Mouse (Mus musculus) liver, adult 2 months (tissue): ENCODE measurements around the gene Clpsl2. TPM values are rescaled to one million over a fixed set of nuclear protein-coding genes. Genes with fewer than 3 reads are reported as not detected.
A peak's percentile ranks its signal among the peaks of the same experiment; 100 is the strongest.

Source experiments
- DNase-seq: peaks from one replicate; pipeline ENCODE4 v3.0.0-alpha.2; 2011; ENCODE audit warnings: low read depth, low spot score; ENCODE audit errors: extremely low read depth
- H3K27ac ChIP-seq: fragments of 200-500 bp; replicated peaks from 2 replicates; pipeline ENCODE4 v1.5.1; 2012; ENCODE audit warnings: low read depth, mild to moderate bottlenecking, control low read depth, inconsistent platforms, low read length; ENCODE audit not compliant: insufficient read depth
- H3K27me3 ChIP-seq: fragments of 200-500 bp; 2 replicates; pipeline ENCODE4 v1.6.1; 2012; ENCODE audit warnings: mild to moderate bottlenecking, moderate library complexity, low read length, inconsistent platforms; ENCODE audit not compliant: control insufficient read depth, insufficient read depth
- H3K36me3 ChIP-seq: fragments of 200-500 bp; 2 replicates; pipeline ENCODE4 v1.6.1; 2012; ENCODE audit warnings: low read length, inconsistent platforms; ENCODE audit not compliant: control insufficient read depth, insufficient read depth
- H3K4me1 ChIP-seq: fragments of 200-500 bp; 2 replicates; pipeline ENCODE4 v1.6.1; 2011; ENCODE audit warnings: low read length; ENCODE audit not compliant: control insufficient read depth, insufficient read depth
- H3K4me3 ChIP-seq: fragments of 200-500 bp; 2 replicates; pipeline ENCODE4 v1.5.1; 2011; ENCODE audit warnings: low read depth, mild to moderate bottlenecking, control low read depth, low read length, moderate library complexity; ENCODE audit not compliant: insufficient read depth
- H3K79me2 ChIP-seq: fragments of 200-500 bp; 2 replicates; pipeline ENCODE4 v1.6.1; 2012; ENCODE audit warnings: inconsistent platforms, mild to moderate bottlenecking, low read length, moderate library complexity; ENCODE audit not compliant: control insufficient read depth, insufficient read depth
- H3K9ac ChIP-seq: fragments of 200-500 bp; 2 replicates; pipeline ENCODE4 v1.6.1; 2012; ENCODE audit warnings: low read depth, mild to moderate bottlenecking, control low read depth, inconsistent platforms, low read length
- CTCF ChIP-seq: fragments of 200-500 bp; IDR thresholded peaks from 2 replicates; pipeline ENCODE4 v1.5.1; 2011; ENCODE audit warnings: low read depth, low read length, control low read depth
- POLR2A ChIP-seq: fragments of 200-500 bp; IDR thresholded peaks from 2 replicates; pipeline ENCODE4 v1.6.1; 2011; ENCODE audit warnings: low read length, control low read depth; ENCODE audit not compliant: insufficient read depth; ENCODE audit errors: extremely low read depth
- WGBS: fragments of 180-500 bp; shearing (Covaris S2); methylation state at CpG from one replicate; pipeline ENCODE4 v1.1.7; 2018; 5-methylcytosine and 5-hydroxymethylcytosine counted together
- polyA plus RNA-seq: library from polyadenylated mRNA; depleted of rRNA; stranded (reverse); fragments of >200 nt; gene quantifications from 2 replicates; pipeline ENCODE4 v1.2.3, GENCODE M21; 2012
- total RNA-seq: library from RNA; depleted of rRNA; stranded (reverse); fragments of >200 nt; gene quantifications from 2 replicates; pipeline ENCODE4 v1.2.3, GENCODE M21; 2014

The Clpsl2 gene
- total and polyA plus RNA-seq, 2 experiments = not detected

DNA sequence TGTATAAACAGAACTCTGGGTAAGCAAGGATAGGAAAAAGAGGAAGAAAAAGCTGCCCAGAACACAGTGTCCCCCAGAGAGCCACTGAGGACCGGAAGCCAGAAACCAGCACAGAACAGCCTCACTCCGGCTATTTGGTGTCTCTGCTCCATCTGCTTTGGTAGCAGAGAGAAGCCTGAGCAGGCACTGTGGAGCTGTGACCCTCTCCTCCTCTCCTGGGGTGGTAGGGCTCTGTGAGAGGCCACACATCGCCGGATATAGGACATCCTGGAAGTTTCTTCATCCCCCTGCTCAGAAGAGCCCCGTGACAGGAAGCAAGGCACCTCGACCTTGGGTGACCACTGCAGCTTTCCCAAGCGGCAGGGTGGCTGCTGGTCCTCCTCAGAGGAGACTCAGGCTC, 35.4 kb upstream of the Clpsl2 start:
- Histone ChIP-seq H3K27me3 (no peaks in the 10 kb centered on the region), H3K27ac (peak overlapping the region; percentile 69), H3K36me3 (no peaks in the 10 kb centered on the region), H3K9ac (peak overlapping the region; percentile 16; the same call in 1 of the 2 replicates), H3K4me3 (no peak overlapping the region), H3K4me1 (peaks cover 22% of the 10 kb centered on the region), H3K79me2 (no peaks in the 10 kb centered on the region)
- WGBS = 66% methylated on average over 7 of the region's 7 CpGs
- no peak for TF ChIP-seq POLR2A
- no peak for TF ChIP-seq CTCF
- DNase-seq = no peak

DNA sequence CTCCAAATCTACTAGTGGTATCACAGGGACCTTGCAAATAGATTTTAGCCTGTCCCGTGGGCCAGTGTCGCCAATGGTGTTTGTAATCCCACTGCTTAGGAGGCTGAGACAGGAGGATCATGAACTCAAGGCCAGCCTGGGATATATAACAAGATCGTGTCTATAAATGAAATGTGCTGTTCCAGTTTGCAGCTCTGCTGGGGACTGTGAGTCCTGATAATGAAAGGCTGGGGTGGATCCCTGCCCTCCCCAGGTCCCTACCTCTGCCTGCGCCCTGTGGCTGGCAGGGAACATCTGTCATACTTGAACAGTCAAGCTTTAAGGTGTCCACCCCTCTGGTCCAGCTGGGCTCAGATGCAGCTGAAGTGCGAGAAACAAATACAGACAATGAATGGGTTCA, 34.7 kb upstream of the Clpsl2 start:
- DNase-seq = no peak
- H3K79me2 ChIP-seq = no peaks in the 10 kb centered on the region
- H3K27me3 ChIP-seq = no peaks in the 10 kb centered on the region
- WGBS = 90% methylated on average over 5 of the region's 5 CpGs
- no peak overlapping the region for H3K4me3 ChIP-seq
- no peak overlapping the region for H3K9ac ChIP-seq
- H3K27ac ChIP-seq = peak overlapping the region; percentile 69
- no peak for TF ChIP-seq POLR2A
- TF ChIP-seq CTCF = no peak
- peaks cover 27% of the 10 kb centered on the region for H3K4me1 ChIP-seq
- no peaks in the 10 kb centered on the region for H3K36me3 ChIP-seq

DNA sequence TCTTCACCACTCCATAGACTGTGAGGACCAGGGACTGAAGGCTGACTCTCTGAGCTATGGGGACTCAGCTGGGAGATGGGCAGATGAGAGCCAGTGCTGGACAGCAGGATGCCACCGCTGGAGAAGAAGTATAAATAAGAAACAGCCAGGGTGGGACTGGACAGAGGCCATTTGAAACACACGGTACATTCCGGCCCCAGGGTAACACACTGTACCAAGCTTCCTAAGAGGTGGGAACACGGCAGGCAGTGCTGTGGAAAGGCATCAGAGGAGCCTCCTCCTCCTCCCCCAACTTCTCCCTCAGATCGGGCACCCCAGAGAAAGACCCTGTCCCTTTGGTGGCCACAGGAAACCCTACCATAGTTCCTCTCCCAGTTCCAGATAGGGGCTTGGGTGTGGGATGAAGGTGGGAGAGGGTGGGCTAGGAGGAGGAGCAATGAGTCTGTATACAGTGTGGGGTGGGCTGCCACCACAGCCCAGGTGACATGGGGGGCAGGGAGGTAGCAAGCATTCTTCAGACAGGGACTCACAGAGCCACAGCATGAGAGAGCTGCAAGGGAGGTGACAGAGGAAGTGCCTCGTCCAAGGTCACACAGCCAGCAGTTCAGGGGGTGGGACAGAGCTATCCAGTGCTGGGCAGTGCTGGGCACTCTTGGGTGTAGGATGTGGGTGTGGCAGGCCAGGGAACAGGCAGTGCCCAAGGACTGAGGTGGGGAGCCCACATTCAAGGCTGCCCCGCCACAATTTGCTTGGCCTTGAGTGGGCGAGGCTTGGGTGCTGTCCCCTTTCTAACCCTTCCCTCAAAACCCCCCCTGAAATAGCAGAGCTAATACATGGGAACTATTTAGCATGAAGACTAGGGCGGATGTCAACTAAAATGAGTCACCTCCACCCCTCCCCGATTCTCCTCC, 33.5 kb upstream of the Clpsl2 start:
- H3K9ac ChIP-seq = peak overlapping the region; percentile 10; the same call in 1 of the 2 replicates
- peak overlapping the region; percentile 22; the same call in 1 of the 2 replicates for H3K27ac ChIP-seq
- H3K79me2 ChIP-seq = no peaks in the 10 kb centered on the region
- H3K4me1 ChIP-seq = peaks cover 27% of the 10 kb centered on the region
- DNase-seq = no peak
- TF ChIP-seq POLR2A (no peak), CTCF (no peak)
- no peaks in the 10 kb centered on the region for H3K27me3 ChIP-seq
- H3K36me3 ChIP-seq = no peaks in the 10 kb centered on the region
- no peak overlapping the region for H3K4me3 ChIP-seq
- 64% methylated on average over 10 of the region's 10 CpGs for WGBS

DNA sequence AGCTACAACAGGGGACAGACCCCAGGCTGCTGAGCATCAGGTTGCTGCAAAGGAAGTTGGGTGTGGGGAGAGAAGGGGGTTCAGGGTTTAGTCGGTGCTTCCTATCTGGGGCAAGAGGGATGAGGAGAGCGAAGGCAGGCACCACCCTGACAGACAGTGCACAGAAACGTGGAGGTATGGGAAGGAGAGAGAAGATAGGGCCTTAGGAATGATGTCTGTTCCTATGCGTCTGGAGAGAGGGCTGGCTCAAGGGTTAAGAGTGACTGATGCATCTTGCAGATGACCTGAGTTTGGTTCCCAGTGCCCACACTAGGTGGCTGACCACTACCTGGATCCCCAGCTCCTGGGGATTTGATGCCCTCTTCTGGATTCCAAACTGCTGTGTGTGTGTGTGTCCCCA, 32.3 kb upstream of the Clpsl2 start:
- H3K36me3 ChIP-seq = no peaks in the 10 kb centered on the region
- peaks cover 28% of the 10 kb centered on the region for H3K4me1 ChIP-seq
- no peak overlapping the region for H3K4me3 ChIP-seq
- H3K27me3 ChIP-seq = no peaks in the 10 kb centered on the region
- H3K27ac ChIP-seq = no peak overlapping the region; the same call in 1 of the 2 replicates
- 84% methylated on average over 4 of the region's 4 CpGs for WGBS
- H3K79me2 ChIP-seq = no peaks in the 10 kb centered on the region
- TF ChIP-seq CTCF (no peak), POLR2A (no peak)
- no peak overlapping the region; the same call in 1 of the 2 replicates for H3K9ac ChIP-seq
- no peak for DNase-seq

DNA sequence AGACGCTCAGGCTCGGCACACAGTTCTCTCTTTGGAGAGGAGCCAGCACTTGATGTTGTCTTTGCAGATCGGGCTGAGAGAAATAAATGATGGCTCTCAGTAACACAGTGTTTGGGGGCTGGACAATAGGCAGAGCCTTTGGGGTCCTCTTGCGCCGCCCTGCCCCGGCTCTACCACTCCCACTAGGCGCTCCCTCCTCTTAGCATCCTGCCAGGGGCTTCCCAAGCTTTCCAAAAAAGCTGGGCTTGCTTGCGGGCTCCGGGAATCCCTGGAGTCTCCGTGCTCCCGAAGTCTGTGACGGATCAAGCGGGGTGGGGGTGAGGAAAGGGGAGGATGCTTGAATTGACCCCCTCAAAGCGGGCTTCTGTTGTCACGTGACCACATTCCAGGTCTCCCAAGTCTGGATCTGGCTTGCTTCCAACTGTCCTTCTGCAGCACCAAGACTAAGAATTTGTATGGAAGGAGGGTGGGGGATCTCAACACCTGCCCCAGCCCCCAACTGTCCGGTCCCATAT, 31.7 kb upstream of the Clpsl2 start, which contains the start of gene Fkbp5:
Gene Fkbp5 (minus strand): TSS at position 87 of the 515 bp plus-strand sequence.
- peak within 1 kb of the TSS; percentile 90 for H3K9ac ChIP-seq

More for the DNA sequence above, 31.7 kb upstream of the Clpsl2 start, which contains the start of gene Fkbp5:
- Histone ChIP-seq H3K4me3 (peak within 1 kb of the TSS; percentile 79), H3K4me1 (peaks cover 26% of the 10 kb centered on the region), H3K27ac (peak within 1 kb of the TSS; percentile 90), H3K27me3 (no peaks in the 10 kb centered on the region), H3K36me3 (no peaks in the 10 kb centered on the region), H3K79me2 (no peaks in the 10 kb centered on the region)
- TF ChIP-seq POLR2A (no peak), CTCF (no peak)
- WGBS = 28% methylated on average over 16 of the region's 16 CpGs
- no peak for DNase-seq
